Mouse (Mus musculus) brain, embryonic 14.5 days (tissue): ENCODE data around the gene Epm2aip1.

Source experiments
- CTCF ChIP-seq: fragments of 200-500 bp; IDR thresholded peaks from 2 replicates; pipeline ENCODE4 v1.5.1; 2012; ENCODE audit warnings: inconsistent platforms, mild to moderate bottlenecking, moderate library complexity, borderline replicate concordance; ENCODE audit not compliant: insufficient read depth, insufficient read length; ENCODE audit errors: extremely low read depth
- POLR2A ChIP-seq: fragments of 200-500 bp; IDR thresholded peaks from 2 replicates; pipeline ENCODE4 v1.6.1; 2012; ENCODE audit warnings: mild to moderate bottlenecking, inconsistent platforms, borderline replicate concordance; ENCODE audit not compliant: poor library complexity, insufficient read depth, insufficient read length, severe bottlenecking; ENCODE audit errors: extremely low read depth

GRCm38 (mm10) chr9:111245546-111245945 lies 26.2 kb upstream of the Epm2aip1 start:
- TF ChIP-seq POLR2A, result no peak
- no peak for TF ChIP-seq CTCF
